Mouse (Mus musculus): ENCODE data around the gene Dhrs13. TPM values are rescaled to one million over a fixed set of nuclear protein-coding genes. Genes with fewer than 3 reads are reported as not detected.

Gene Dhrs13
- total RNA-seq, 2 experiments from 2014 or later, result 6.7 to 9.7 TPM

- no peak for ATAC-seq (replicated peaks; ENCODE audit: poor library complexity)
Observed at GRCm38 (mm10) chr11:78086925-78087479, 54.9 kb downstream of the Dhrs13 start.

Other genes starting within 250 kb of the Dhrs13 start
- gene Gm10277, start 244.5 kb upstream of the Dhrs13 start, total RNA-seq (2015), result not detected in 2 replicates
- not detected in 2 replicates for gene Gm10277, start 244.5 kb upstream of the Dhrs13 start, total RNA-seq (2017)
- not detected in 2 replicates for gene Pipox, start 138.2 kb upstream of the Dhrs13 start, total RNA-seq (2015)
- 0.17 and 0.44 TPM in 2 replicates for gene Pipox, start 138.2 kb upstream of the Dhrs13 start, total RNA-seq (2017)
- not detected in 2 replicates for gene Sez6, start 101.5 kb upstream of the Dhrs13 start, total RNA-seq (2015)
- not detected in 2 replicates for gene Sez6, start 101.5 kb upstream of the Dhrs13 start, total RNA-seq (2017)
- gene Phf12, start 49.5 kb upstream of the Dhrs13 start, total RNA-seq (2015), result 61.8 and 64.3 TPM in 2 replicates
- 25.9 and 28.8 TPM in 2 replicates for gene Phf12, start 49.5 kb upstream of the Dhrs13 start, total RNA-seq (2017)
- gene Flot2, start 5.7 kb downstream of the Dhrs13 start, total RNA-seq (2015), result 48.8 and 50.2 TPM in 2 replicates
- gene Flot2, start 5.7 kb downstream of the Dhrs13 start, total RNA-seq (2017), result 71.5 and 75.5 TPM in 2 replicates
- 22.3 and 23.8 TPM in 2 replicates for gene Eral1, start 48.1 kb downstream of the Dhrs13 start, total RNA-seq (2015)
- gene Eral1, start 48.1 kb downstream of the Dhrs13 start, total RNA-seq (2017), result 25.0 and 26.2 TPM in 2 replicates
- gene Fam222b, start 62.4 kb downstream of the Dhrs13 start, total RNA-seq (2015), result 20.3 and 20.6 TPM in 2 replicates
- gene Fam222b, start 62.4 kb downstream of the Dhrs13 start, total RNA-seq (2017), result 5.7 and 6.0 TPM in 2 replicates
- gene Traf4, start 133.3 kb downstream of the Dhrs13 start, total RNA-seq (2015), result 4.7 TPM in 2 replicates
- gene Traf4, start 133.3 kb downstream of the Dhrs13 start, total RNA-seq (2017), result 2.5 and 3.2 TPM in 2 replicates
- gene Nek8, start 144.4 kb downstream of the Dhrs13 start, total RNA-seq (2015), result 4.4 and 7.8 TPM in 2 replicates
- gene Nek8, start 144.4 kb downstream of the Dhrs13 start, total RNA-seq (2017), result 3.4 and 6.0 TPM in 2 replicates
- gene Tlcd1, start 144.4 kb downstream of the Dhrs13 start, total RNA-seq (2015), result 4.0 and 6.3 TPM in 2 replicates
- 3.5 TPM in 2 replicates for gene Tlcd1, start 144.4 kb downstream of the Dhrs13 start, total RNA-seq (2017)
- 3,991 and 4,341 TPM in 2 replicates for gene Rpl23a, start 151.3 kb downstream of the Dhrs13 start, total RNA-seq (2015)
- gene Rpl23a, start 151.3 kb downstream of the Dhrs13 start, total RNA-seq (2017), result 2,958 and 3,443 TPM in 2 replicates
- 1.3 and 1.5 TPM in 2 replicates for gene Rab34, start 156.2 kb downstream of the Dhrs13 start, total RNA-seq (2015)
- 1.3 and 2.4 TPM in 2 replicates for gene Rab34, start 156.2 kb downstream of the Dhrs13 start, total RNA-seq (2017)
- gene Proca1, start 161.1 kb downstream of the Dhrs13 start, total RNA-seq (2015), result 0.10 and 0.15 TPM in 2 replicates
- gene Proca1, start 161.1 kb downstream of the Dhrs13 start, total RNA-seq (2017), result not detected in 2 replicates
- 71.8 and 79.5 TPM in 2 replicates for gene Sdf2, start 213.5 kb downstream of the Dhrs13 start, total RNA-seq (2015)
- gene Sdf2, start 213.5 kb downstream of the Dhrs13 start, total RNA-seq (2017), result 36.0 and 38.3 TPM in 2 replicates
- 34.5 and 36.7 TPM in 2 replicates for gene Supt6, start 213.7 kb downstream of the Dhrs13 start, total RNA-seq (2015)
- 35.9 and 39.9 TPM in 2 replicates for gene Supt6, start 213.7 kb downstream of the Dhrs13 start, total RNA-seq (2017)
- gene 2610507B11Rik, start 229.5 kb downstream of the Dhrs13 start, total RNA-seq (2015), result 49.4 and 56.6 TPM in 2 replicates
- gene 2610507B11Rik, start 229.5 kb downstream of the Dhrs13 start, total RNA-seq (2017), result 71.2 and 71.5 TPM in 2 replicates